Mouse (Mus musculus): ENCODE results near the gene Elovl4. TPM values are rescaled to one million over a fixed set of nuclear protein-coding genes. Genes with fewer than 3 reads are reported as not detected.
A peak's percentile ranks its signal among the peaks of the same experiment; 100 is the strongest.

Elovl4 gene
- 161 and 180 TPM in 2 replicates for polyA plus RNA-seq (2015; fragmentation: Nextera tagmentation; extraction: Ambion mirVana)

DNA sequence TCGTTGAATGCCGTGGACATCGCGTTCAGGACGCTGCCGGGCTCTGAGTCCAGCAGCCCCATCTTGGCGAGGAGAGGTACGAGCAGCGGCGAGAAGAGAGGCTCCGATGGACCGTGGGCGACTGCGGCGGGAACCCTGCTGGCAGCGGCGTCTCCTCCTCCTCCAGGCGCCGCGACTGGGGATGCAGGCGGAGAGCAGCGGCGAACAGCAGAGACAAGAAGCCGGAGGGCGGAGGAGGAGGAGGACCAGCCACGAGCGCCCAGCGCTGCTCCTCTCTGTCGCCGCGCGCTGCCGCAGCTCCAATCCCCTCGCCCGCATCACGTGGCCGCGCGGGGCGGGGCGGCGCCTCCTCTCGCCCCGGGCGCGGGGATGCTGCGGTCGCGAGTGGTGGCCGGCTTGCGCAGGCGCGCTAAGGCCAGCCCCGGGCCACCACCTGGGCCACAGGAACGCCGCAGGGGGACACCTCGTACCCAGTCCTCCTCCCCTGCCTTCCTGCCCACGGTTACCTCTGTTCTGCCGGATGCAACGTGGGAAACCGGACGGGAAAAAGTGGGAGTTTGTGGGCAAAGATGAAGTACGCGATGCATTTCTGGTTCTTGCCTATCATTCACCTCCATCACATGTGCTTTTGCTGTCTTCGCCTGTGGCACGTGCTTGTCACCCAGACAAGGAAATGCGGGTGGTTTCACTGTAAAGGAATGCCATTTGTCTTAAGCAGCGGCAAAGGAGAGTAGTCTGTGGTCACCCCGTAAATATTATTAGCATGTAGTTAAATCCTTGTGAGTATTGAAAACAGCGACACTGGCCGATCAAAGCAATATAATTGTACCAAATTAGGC, at the start of gene Elovl4:
TSS of gene Elovl4 (minus strand) at position 301 of the 839 bp plus-strand sequence.
- peak; percentile 47 for DNase-seq (ENCODE audit: low spot score)
- Histone ChIP-seq H3K4me3 (ENCODE audit: low read depth, low read length) (peak within 1 kb of the TSS; percentile 61), H3K4me2 (replicated peaks; ENCODE audit: low read depth) (peak within 1 kb of the TSS; percentile 97), H3K4me1 (replicated peaks; ENCODE audit: control insufficient read depth, insufficient read depth) (no peaks in the 10 kb centered on the region), H3K27ac (replicated peaks) (peak within 1 kb of the TSS; percentile 61), H3K36me3 (ENCODE audit: control insufficient read depth, insufficient read depth, low read length) (no peaks in the 10 kb centered on the region), H3K9ac (ENCODE audit: low read length) (peak within 1 kb of the TSS; percentile 61), H3K9me3 (ENCODE audit: control insufficient read depth, low read length) (no peaks in the 10 kb centered on the region), H3K27me3 (ENCODE audit: control insufficient read depth, insufficient read depth, low read length) (peaks cover 3% of the 10 kb centered on the region; the same call in 1 of the 2 replicates)
- TF ChIP-seq CTCF (IDR thresholded peaks at IDR 0.05; ENCODE audit: low read depth) (no peak), EP300 (optimal IDR thresholded peaks at IDR 0.05) (no peak)
- peak; percentile 85 for ATAC-seq (ENCODE audit: low FRiP score, low TSS enrichment)
- WGBS: 2% methylated on average over 54 of the region's 71 CpGs

DNA sequence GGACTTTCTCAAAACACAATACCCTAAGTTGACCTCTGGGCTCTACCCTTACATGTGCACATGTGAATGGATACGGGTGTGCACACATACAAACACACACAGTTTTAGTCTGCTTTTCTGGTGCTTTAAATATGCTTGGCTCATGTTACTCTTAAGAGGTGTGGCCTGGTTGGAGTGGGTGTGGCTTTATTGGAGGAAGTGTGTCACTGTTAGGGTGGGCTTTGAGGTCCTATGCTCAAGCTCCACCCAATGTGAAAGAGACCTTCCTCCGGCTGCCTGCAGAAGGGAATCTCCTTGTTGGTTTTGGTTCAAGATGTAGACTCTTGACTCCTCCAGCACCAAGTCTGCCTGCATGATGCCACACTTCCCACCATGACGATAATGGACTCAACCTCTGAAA, 46.4 kb upstream of the Elovl4 start:
- H3K36me3 ChIP-seq (ENCODE audit: control insufficient read depth, insufficient read depth, low read length): no peaks in the 10 kb centered on the region
- ATAC-seq (ENCODE audit: low FRiP score, low TSS enrichment): no peak
- H3K27me3 ChIP-seq (ENCODE audit: control insufficient read depth, insufficient read depth, low read length): no peaks in the 10 kb centered on the region
- no peaks in the 10 kb centered on the region for H3K4me1 ChIP-seq (replicated peaks; ENCODE audit: control insufficient read depth, insufficient read depth)
- no peak overlapping the region for H3K4me3 ChIP-seq (ENCODE audit: low read depth, low read length)
- H3K27ac ChIP-seq (replicated peaks): no peak overlapping the region
- DNase-seq (ENCODE audit: low spot score): no peak
- H3K4me2 ChIP-seq (replicated peaks; ENCODE audit: low read depth): no peak overlapping the region
- no peak overlapping the region for H3K9ac ChIP-seq (ENCODE audit: low read length)
- no peaks in the 10 kb centered on the region for H3K9me3 ChIP-seq (ENCODE audit: control insufficient read depth, low read length)
- 92% methylated on average over 3 of the region's 3 CpGs for WGBS
- TF ChIP-seq CTCF (IDR thresholded peaks at IDR 0.05; ENCODE audit: low read depth): no peak
- TF ChIP-seq EP300 (optimal IDR thresholded peaks at IDR 0.05): no peak

DNA sequence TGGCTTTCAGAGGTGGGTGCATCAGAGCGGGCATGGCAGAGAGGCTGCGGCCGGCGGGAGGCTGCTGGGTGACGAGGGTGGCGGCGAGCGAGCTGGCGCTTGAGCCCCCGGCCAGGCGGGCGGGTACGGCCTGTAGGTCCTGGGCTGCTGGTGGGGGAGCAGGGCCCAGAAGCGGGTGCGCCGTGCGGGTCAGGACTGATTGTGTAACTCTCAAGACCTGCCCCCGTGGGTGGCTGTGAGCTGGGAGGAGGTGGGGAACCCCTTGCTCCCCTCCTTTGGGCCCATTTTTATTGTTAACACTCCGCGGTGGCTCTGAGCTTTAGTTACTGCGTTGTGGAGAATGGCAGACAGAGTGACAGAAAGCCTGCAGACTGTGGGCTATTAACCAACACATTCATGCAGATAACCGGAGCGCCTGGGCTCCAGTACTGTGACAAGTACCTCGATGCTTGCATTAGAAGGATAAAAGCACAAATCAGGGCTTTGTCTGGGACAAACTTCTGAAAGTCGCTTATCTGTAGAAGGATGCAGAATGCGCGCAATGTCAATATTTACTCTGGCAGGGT, 28.8 kb upstream of the Elovl4 start:
- Histone ChIP-seq H3K9ac (ENCODE audit: low read length) (peak overlapping the region; percentile 68), H3K4me1 (replicated peaks; ENCODE audit: control insufficient read depth, insufficient read depth) (no peaks in the 10 kb centered on the region; the same call in 1 of the 2 replicates), H3K9me3 (ENCODE audit: control insufficient read depth, low read length) (no peaks in the 10 kb centered on the region), H3K4me3 (ENCODE audit: low read depth, low read length) (peak overlapping the region; percentile 72), H3K36me3 (ENCODE audit: control insufficient read depth, insufficient read depth, low read length) (no peaks in the 10 kb centered on the region), H3K27ac (replicated peaks) (no peak overlapping the region), H3K27me3 (ENCODE audit: control insufficient read depth, insufficient read depth, low read length) (no peaks in the 10 kb centered on the region), H3K4me2 (replicated peaks; ENCODE audit: low read depth) (peak overlapping the region; percentile 93)
- TF ChIP-seq EP300 (optimal IDR thresholded peaks at IDR 0.05) (no peak), CTCF (IDR thresholded peaks at IDR 0.05; ENCODE audit: low read depth) (no peak)
- ATAC-seq (ENCODE audit: low FRiP score, low TSS enrichment) (peak; percentile 69), DNase-seq (ENCODE audit: low spot score) (no peak)
- WGBS: 2% methylated on average over 27 of the region's 27 CpGs

DNA sequence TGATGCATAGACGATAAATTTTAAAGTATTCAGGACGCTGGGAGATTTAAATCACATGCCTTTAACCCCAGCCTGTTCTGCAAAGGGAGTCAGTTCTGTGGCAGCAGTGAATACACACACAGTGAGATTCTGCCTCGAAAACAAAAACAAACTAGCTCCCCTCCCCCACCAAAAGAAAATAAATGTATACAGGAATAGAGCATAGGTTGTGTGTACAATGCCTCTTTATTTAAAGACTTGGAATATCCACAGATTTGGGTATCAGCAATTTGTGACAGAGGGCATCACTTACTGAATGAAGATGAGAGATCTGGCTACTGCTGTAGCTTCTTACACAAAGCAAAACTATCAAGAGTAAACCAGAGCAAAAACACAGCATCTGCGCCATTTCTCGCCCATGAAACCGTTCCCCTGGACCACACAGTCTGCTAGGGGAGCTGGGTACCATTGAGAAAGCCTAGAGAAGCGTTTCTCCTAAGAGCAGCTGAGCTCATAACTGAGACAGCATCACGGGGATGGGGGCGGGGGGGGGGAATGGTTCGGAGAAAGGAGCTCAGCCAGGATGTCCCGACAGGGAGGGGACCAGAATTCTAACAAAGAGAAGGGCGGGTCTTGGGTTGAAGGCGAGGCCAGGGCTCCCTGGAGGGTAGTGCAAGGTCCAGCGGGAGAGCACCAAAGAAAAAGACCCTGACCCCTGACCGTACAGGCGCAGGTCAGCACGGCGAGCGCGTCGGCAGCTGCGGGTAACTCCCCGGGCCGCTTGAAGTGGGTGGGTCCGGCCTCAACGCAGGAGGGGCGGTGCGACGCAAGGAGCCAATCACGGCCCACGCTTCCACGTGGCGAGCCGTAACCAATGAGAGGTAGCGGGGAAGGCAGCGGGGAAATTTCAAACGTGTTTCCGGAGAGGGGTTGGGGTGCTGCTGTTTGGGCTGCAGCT, 28.0 kb upstream of the Elovl4 start, which contains the start of gene Ttk:
TSS of gene Ttk (plus strand) at position 879 of the 937 bp plus-strand sequence.
- under 1% methylated on average over 38 of the region's 38 CpGs for WGBS
- TF ChIP-seq EP300 (optimal IDR thresholded peaks at IDR 0.05) (peak; percentile 52), CTCF (IDR thresholded peaks at IDR 0.05; ENCODE audit: low read depth) (no peak)
- DNase-seq (ENCODE audit: low spot score): peak; percentile 92
- no peaks in the 10 kb centered on the region; the same call in 1 of the 2 replicates for H3K4me1 ChIP-seq (replicated peaks; ENCODE audit: control insufficient read depth, insufficient read depth)
- H3K4me2 ChIP-seq (replicated peaks; ENCODE audit: low read depth): peak within 1 kb of the TSS; percentile 93
- H3K27me3 ChIP-seq (ENCODE audit: control insufficient read depth, insufficient read depth, low read length): no peaks in the 10 kb centered on the region
- no peaks in the 10 kb centered on the region for H3K36me3 ChIP-seq (ENCODE audit: control insufficient read depth, insufficient read depth, low read length)
- ATAC-seq (ENCODE audit: low FRiP score, low TSS enrichment): peak; percentile 100
- H3K9me3 ChIP-seq (ENCODE audit: control insufficient read depth, low read length): no peaks in the 10 kb centered on the region
- peak within 1 kb of the TSS; percentile 13 for H3K27ac ChIP-seq (replicated peaks)
- peak within 1 kb of the TSS; percentile 72 for H3K4me3 ChIP-seq (ENCODE audit: low read depth, low read length)
- H3K9ac ChIP-seq (ENCODE audit: low read length): peak within 1 kb of the TSS; percentile 71

DNA sequence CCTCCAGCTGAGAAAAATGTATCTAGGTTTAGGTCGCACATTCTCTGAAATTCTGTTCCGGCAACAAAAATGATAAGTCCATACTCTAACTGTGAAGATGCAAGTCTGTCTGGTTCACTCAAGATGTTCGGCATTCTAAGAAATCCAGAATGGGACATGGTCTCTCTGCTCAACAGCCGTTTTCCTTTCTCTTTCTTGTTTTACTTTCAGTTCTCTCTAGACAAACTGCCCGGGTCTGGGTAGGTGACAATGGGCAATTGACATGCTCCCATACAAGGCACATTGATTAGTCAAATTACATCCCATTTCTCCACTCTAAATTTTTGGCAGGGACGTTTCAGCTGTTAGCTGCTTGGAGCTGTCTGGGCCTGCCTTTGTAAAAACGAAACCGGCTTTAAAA, 25.1 kb upstream of the Elovl4 start:
- DNase-seq (ENCODE audit: low spot score) (no peak), ATAC-seq (ENCODE audit: low FRiP score, low TSS enrichment) (no peak)
- H3K4me2 ChIP-seq (replicated peaks; ENCODE audit: low read depth): no peak overlapping the region
- no peak overlapping the region for H3K27ac ChIP-seq (replicated peaks)
- no peak overlapping the region for H3K4me3 ChIP-seq (ENCODE audit: low read depth, low read length)
- no peaks in the 10 kb centered on the region for H3K36me3 ChIP-seq (ENCODE audit: control insufficient read depth, insufficient read depth, low read length)
- H3K9ac ChIP-seq (ENCODE audit: low read length): no peak overlapping the region
- 66% methylated on average over 8 of the region's 8 CpGs for WGBS
- H3K9me3 ChIP-seq (ENCODE audit: control insufficient read depth, low read length): no peaks in the 10 kb centered on the region
- H3K4me1 ChIP-seq (replicated peaks; ENCODE audit: control insufficient read depth, insufficient read depth): no peaks in the 10 kb centered on the region; the same call in 1 of the 2 replicates
- no peaks in the 10 kb centered on the region for H3K27me3 ChIP-seq (ENCODE audit: control insufficient read depth, insufficient read depth, low read length)
- TF ChIP-seq CTCF (IDR thresholded peaks at IDR 0.05; ENCODE audit: low read depth) (no peak), EP300 (optimal IDR thresholded peaks at IDR 0.05) (no peak)

Data from stomach, postnatal 0 days (tissue).